Mouse (Mus musculus) liver, embryonic 14.5 days (tissue): ENCODE data around the gene Car15.

Source experiments
- CTCF ChIP-seq: IDR thresholded peaks from 2 replicates; pipeline ENCODE4 v1.5.1; 2016; ENCODE audit warnings: antibody characterized with exemption, low read depth, control low read depth
- EP300 ChIP-seq: IDR thresholded peaks from 2 replicates; pipeline ENCODE4 v1.6.1; 2016; ENCODE audit warnings: antibody characterized with exemption, low read depth

DNA sequence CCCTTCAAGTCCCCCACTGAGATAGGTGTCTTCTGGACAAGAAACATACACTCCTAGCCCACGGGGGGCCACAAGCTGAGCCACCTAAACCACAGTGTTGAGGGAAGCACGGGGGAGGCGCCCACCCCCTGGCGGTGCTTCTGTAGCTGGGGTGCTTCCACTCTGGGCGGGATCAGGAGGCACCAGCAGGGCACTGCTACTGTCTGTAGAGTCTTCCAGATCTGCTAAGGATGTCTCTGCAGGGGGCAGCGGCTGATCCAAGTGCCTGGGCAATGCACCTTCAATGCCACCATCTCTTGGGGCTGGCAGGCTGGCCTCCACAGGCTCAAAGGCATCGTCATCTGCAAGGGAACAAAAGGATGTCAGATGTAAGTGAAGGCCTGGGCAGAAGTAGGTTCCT, 4.3 kb upstream of the Car15 start:
- no peak for TF ChIP-seq EP300
- no peak for TF ChIP-seq CTCF
